Mouse (Mus musculus) heart, postnatal 0 days (tissue): ENCODE measurements around the gene Prpf3.

Source experiments
- CTCF ChIP-seq: IDR thresholded peaks from 2 replicates; pipeline ENCODE4 v1.5.1; 2016; ENCODE audit warnings: antibody characterized with exemption, control low read depth, low read depth
- EP300 ChIP-seq: IDR thresholded peaks from 2 replicates; pipeline ENCODE4 v1.6.1; 2016; ENCODE audit warnings: antibody characterized with exemption, low read depth

DNA sequence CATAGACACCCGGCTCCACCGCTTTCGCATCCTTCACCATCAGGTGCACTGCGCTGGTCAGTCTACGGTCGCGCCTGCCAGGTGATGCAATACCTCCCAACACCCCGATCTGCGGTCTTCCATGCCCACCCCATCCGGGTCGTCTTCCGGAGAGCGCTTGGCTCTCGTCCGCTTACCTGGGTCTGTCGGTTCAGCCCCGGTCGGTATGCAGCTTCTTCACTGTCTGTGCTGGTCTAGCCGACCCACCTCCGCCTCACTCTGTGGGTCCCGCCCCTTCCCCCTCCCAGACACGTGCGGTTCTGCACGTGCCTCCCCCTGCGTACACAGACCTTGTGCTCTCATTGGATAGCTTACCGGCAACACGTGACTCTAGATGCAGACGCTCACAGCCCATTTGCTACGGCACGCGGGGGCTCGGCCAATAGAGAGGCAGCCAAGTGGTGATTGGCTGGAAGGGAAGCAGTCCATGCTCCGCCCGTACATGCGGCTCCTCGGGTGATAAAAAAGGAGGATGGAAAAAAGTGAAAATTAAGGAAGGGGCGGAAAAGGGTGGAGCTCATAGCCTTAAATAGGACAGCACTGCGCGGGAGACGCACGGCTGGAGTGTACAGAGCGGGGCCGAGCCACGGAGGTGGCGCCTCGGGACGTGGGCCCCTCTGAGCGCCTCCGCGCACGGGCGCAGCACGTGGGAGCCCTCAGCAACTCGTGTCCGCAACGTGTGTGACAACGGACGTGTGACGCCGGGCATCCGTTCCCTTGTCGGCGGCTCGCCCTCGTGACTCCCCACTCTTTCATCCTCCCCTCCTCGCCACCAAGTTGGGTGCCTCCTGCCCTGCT is 26.5 kb upstream of the Prpf3 start, which contains the start of gene Ciart:
- TF ChIP-seq CTCF (no peak), EP300 (peak; percentile 74)
